Mouse (Mus musculus) R1 (cell line): ENCODE data around the gene Tifa.
"Not testable (repeated sequence)": the region's sequence is repeated elsewhere in the genome, so short reads cannot be mapped to it uniquely, and the experiment has no call there.

Experiments used
- DNase-seq: peaks from one replicate; pipeline ENCODE4 v3.0.0-alpha.2; 2018; ENCODE audit warnings: low read depth, low spot score

Tifa gene

DNA sequence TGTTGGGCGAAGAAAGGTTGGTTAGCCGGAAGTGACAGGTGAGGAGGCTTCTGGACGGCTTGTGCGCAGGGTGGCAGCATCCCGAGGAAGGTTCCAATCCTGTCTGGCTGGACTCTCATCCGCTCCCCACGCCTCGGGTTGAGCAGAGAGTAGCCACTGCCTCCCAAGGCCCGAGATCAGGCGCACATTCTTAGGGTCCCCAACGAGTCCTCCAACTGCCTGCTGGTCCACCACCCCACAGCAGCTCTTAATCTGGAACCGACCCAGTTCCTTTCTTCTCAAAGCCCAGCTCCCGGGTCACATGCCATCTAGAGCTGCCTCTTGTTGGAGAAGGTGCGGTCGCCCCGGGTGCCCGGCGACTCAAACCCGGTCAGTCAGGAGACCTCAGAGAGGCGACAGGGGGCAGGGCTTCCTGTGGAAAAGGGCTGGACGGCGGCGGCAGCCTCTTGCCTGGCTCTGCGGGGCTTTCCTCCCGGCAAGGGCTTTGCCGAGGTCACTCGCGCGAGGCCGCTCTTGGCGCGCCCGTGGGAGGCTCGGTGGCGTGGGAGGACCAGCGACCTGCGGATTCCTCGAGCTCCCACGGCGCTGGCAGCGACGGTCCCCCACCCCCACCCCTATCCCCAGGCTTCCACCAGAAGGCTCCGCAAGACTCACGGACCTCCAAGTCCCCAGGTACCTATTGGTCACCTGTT is at the start of gene Tifa:
TSS of gene Tifa (plus strand) at position 306 of the 692 bp plus-strand sequence.
- DNase-seq, result peak; percentile 13

DNA sequence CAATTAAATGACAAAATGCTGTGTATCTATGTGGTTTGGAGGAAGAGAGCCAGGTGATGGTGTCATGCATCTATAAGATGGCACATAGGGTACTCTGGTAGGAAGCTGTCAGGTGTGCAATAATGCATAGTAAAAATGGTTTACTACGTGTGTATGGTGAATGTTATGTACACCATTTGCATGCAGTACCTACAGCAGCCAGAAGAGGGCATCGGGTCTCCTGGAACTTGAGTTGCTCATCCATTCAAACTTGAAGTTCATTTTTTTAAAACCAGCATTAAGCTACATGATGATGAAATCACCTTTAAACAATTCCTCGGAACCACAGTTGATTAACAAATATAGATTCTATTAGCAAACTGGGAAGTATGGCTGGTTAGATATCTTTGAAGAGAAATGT is 48.1 kb upstream of the Tifa start:
- DNase-seq, result peak; percentile 31

DNA sequence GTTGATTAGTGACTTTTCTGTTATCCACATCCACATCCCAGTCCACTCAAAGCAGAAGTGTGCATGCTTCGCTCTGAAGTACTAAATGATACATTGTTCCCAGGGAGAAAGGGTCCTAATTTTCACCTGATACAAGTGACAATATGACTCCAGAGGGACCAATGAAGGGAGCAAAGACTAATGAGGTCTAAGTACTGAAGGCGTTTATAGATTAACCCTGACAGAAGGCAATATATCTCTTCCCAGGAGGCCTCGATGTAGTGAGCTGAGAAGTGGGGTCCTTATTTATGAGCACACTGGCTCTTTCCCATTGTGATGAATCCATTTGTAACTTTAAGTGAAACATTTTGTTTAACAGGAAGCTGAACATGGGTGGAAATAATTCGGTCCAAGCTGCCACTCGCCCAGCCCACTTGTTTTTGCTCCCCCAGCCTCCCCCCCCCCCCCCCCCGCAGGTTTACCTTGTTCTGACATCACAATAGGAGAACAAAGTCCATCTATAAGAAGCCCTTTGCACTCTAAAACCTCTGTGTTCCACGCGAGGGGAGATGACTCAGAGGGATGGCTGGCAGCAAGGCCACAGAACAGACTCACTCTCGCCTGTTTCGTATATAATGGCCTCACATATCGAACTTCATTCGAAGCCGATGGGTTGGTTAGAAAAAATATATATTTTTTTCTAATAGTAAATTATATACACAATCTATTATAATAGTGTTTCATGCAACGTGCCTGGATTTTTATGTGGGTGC is 45.8 kb upstream of the Tifa start:
- DNase-seq, result no peak

DNA sequence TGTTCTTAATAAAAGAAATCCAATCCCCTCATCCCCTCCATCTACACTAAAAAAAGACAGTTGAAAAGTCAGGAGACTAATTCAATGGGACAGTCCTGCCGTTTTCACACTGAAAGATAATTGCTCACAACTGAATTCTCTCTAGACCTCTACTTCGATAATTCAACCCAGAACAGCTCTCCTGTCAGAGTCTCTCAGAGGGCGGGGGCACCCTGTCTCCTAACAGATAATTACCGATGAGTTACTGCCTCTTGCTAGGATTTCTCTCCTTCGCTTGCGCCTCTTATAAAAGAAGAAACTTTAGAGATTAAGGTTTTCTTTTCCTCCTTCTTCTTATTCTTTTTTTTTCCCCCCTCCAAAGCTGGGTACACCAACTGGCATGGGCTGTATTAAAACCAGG is 44.1 kb upstream of the Tifa start:
- DNase-seq, result no peak

DNA sequence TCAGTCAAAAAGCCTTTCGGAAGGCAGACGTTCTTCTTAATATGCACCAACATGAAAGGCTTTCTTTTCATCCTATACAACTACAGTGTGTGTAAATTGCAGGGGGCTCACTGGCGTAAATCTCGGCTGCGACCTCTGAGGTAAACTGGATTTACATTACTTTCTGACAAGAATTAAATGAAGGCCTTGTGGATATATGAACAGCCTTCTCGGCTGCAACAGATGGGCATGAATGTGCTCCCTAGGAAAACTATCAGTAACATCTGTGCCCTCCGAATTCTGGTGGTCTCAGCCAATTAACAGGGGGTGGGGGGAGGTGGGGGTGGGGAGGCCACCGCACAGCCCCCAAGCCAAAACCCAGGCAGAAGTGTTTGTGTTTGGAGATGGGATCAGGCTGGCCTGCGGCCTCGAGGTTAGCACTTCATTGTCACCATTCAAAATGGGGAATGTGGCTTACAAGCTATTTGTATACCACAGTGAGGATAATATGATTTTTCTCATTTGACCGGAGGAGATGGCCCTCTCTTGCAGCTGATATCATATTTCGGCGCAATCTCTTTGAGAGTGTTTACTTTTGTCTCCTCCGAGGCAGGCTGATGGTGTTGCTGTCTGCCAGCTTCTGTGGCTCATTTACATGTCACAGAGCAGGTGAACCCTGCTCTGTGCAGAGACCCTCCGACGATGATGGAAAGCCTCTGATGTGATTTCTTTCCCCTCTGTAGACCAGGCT is 43.5 kb upstream of the Tifa start:
- no peak for DNase-seq

DNA sequence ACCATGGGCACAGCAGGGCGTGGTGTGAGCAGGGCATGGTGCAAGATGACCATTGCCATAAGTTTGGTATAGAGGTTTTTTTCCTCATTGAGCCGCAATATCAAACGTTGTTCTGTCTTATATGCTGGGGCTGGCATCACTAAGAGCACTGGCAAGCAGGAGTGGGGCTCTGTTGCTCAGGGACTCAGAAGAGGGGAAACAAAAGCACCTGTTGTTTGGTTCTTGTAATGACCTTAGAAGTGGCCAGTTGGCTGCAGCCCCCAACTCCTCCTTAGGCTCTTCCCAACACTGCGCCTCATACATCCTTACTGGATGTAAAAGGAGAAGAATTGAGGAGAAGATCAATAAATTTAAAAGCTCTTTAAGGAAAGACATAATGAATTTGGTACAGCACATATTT is 41.0 kb upstream of the Tifa start:
- DNase-seq, result no peak

DNA sequence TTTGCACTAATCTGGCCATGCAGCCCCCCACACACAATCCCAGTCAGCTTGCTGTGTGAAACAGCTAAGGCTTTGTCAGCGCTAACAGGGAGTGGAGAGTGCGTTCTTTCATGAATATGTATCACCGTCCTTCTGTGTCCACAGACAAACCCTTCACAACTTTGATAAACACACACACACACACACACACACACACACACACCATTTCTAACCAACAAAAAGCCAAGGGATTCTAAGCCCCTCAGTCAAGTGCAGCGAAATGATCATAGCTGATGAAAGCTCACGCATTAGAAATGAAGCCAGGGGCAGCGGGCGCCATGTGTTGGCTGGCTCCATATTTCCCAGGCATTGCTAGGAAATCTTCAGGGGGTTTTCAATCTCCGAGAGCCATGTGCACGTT is 40.3 kb upstream of the Tifa start:
- DNase-seq, result no peak

DNA sequence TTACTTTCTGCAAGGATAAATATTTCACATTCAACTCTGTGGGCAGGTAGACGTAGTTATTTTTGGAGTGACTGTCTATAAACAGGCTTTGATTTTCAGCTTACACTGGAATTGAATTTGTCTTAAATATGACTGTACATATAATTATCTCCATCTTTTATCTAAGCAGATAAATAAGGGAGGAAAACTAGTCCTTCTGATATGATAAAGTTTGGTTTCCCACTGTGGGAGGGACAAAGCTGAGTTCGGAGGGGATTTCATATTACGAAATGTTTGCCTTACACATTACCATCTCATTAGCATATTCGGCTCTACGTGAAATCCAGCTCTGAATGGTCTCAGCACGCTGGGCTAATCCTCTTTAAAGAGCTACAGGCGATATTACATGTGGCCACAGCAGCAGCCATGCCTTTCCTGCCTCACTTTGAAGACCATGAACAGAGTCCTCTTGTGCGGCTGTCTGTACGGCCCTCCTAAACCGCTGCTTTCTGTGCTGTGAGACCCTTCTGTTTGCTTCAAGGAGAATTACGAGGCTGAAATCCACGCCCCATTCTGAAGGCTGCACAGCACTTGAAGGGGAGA is 39.5 kb upstream of the Tifa start:
- no peak for DNase-seq

DNA sequence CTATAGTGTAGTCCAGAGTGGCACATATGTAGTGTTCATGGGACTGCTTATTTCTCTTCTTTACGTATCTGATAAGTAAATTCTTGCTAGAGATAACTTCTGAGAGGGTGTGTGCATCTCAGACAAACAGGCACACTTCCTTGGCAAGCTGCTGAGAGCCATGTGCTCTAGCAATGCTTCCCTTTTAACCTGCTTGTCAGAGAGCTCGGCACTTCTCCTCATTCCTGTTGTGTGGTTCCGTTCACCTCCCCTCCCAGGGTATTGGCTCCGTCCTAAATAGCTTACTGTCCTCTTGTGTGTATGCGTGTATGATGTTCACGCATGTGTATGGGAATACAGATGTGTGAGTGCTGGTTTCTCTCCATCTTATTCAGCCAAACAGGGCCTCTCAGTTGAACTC is 33.1 kb upstream of the Tifa start:
- DNase-seq, result no peak

DNA sequence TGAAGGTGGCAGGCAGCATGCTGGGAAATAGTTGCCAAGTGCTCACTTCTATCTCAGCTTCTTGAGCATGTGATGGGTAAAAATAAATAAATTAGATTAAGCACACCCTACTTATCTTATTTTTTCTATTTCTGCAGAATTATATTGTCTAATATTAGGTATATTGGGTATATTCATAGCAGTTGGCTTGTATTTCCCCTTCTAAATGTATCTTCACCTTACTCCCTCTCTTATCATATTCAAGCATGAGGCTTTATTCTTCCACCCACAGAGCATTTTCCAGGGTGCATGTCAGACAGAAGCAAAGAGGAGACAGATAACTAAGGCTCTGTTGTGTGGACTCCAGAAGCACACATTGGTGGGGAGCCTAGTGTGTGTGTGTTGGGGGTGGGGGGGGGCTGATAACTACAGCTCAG is 31.7 kb upstream of the Tifa start:
- DNase-seq, result no peak

DNA sequence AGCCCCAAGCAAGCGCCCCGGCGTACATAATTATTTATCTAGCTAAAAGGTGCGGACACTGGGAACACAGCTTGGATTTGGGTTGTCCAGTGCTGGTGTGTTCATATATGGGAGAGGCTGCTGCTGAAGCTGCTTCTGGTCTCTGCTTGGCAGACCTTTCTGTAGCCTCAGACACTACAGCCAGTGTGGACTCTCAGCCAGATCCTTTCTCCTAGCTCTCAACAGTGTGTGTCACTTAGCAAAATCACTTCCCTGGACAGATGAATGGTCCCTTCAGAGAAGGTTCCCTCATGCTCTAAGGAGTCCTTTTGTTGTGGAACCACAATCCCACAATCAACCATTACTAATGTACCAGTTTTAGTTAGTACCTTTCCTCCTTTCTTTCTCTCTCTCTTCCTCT is 30.8 kb upstream of the Tifa start:
- DNase-seq, result no peak

DNA sequence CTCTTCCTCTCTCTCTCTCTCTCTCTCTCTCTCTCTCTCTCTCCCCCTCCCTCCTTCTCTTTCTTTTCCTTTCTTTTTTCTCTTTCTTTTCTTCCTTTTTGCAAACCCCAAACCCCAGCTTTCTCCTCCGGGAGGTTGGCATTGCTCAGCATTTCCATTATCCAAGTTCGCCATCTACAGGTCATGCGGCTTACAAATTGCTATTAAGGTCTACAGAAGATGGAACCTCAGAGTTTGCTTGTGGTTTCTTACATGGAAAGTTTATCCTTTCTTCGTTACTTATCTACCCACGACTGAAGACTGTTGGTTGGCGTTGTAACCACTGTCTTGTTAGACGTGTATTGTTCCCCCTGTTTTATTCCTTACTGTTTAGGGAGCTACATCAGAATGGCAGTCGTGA is 30.4 kb upstream of the Tifa start:
- no peak for DNase-seq

DNA sequence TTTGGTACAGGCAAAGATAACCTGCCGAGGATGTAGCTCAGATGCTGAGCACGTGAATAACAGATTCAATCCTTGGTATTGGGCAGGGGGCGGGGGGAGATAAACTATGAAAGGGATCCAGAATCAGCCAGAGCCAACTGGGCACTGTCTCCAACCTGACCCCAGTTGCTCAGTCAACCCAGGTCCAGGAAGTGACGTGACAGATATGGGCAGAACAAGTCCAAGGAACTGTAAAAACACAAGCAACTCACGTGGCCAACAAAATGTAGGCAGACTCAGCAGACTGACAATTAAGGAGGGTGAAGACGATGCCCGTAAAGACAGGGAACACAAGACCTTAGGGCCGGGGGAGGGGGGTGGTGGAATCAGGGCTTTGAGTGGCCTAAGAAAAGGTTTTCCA is 27.2 kb upstream of the Tifa start:
- no peak for DNase-seq

DNA sequence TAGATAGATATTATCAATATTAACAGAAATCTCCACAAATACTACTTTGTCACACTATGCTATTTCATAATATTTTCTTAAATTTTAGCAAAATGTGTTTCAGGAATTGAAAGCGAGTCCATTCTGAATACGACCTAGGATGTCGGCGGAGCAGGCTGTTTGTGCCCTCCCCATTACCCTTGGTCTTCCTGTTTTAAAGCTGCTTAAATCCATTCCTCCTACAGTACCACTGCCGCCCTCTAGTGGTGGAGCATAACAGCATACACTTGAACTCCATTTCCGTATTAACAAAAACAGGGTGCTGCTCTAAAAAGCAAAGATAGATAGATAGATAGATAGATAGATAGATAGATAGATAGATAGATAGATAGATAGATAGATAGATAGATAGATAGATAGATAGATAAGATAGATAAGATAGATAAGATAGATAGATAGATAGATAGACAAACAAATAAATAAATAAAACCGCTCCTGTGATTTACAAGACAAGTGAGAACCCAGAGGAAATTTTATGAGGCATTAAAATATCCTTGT is 26.5 kb upstream of the Tifa start:
- DNase-seq, result peak; percentile 79

DNA sequence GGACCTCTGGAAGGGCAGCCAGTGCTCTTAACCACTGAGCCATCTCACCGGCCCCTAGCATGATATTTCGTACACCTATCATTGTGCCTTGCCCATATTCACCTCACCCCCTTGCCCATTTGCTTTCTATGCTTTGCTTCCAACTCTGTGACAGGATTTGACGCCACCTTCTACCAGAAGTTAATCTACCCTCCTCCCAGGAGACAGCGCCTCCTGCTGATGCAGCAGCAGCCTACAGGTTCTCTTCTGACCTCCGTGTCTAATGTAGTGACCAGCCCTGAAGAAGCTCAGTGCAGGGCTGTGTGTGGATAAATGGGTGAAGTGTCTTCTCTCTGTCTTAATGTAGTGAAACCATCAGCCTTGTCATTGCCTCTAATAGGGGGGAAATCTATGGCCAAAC is 25.1 kb upstream of the Tifa start:
- peak; percentile 48 for DNase-seq

DNA sequence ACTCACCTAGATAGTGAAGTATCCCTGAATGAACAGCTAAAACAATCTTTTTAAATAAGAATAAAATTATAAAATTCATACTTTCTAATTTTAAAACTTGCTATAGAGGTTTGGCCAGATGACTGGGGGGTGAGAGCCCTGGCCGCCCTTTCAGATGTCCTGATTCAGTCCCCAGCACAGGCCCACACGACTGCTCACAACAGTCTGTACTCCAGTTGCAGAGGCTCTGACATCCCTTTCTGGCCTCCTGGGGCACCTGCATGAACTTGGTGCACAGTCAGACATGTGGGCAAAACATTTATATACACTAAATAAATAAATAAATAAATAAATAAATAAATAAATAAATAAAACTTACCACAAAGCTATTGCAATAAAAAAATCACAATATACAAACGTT is 23.6 kb upstream of the Tifa start:
- DNase-seq, result no peak

DNA sequence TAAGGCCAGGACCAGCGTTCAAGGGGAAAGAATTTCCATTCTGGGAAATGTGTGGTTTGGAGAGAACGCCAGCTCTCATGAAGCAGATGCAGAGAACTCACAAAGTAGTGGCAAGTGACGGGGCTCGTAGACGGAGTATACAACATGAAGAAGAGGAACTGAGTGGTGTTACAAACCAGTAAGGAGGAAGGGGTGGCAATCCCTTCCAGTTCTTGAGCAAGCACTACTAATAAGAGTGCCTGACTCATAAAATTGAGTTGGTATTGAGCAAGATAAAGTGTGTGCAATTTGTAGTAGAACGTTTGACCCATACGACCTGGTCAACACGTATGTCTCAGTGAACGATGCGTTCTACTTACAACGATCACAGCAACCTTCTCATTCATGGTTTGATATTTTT is 20.5 kb upstream of the Tifa start:
- DNase-seq, result no peak

DNA sequence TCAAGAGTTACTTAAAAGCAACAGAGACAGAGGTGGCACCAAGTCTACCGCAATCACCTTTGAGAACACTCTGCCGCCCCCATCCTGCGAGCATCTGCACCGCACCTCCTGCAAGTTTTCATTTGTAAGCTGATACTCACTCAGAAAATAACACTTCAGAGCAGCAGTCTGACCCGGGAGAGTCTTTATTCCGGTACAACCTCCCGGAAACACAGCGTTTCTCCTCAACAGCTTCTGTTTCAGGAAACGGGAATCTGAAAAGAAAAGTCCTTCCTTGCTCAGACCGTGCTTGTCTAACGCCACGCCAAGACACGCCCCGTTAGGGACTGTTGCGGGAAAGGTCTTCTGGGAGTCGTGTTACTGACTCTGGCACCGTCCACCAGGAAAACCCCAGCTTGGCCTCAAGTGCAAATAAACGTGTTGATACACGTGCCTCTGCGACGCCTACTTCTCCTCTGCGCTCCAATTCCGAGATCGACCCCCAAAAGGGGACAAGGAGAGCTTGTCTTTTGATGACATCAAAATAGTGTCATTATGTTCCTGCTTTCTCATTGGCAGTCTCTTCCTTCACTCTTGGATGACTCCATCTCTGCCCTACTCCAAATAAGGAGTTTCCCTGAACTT is 9.5 kb upstream of the Tifa start, which contains the start of gene Alpk1:
TSS of gene Alpk1 (minus strand) at position 507 of the 624 bp plus-strand sequence.
- peak; percentile 71 for DNase-seq

DNA sequence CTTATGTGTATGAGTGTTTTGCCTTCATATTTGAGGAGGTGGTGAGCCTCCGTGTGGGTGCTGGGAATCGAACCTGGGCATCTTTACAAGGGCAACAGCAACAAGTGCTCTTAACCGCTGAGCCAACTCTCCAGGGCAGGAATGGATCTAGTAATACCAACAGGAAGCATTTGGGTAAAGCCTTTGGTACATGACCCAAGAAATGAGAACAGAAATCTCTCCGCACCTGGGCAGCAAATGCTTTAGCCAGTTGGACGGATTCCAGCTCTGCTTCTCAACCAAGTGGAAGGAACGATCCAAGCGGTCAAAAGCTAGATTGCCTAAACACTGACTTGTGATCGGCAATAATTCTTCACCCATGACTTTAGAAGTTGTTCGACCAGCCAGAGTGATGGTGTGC is 8.7 kb upstream of the Tifa start:
- DNase-seq, result no peak

DNA sequence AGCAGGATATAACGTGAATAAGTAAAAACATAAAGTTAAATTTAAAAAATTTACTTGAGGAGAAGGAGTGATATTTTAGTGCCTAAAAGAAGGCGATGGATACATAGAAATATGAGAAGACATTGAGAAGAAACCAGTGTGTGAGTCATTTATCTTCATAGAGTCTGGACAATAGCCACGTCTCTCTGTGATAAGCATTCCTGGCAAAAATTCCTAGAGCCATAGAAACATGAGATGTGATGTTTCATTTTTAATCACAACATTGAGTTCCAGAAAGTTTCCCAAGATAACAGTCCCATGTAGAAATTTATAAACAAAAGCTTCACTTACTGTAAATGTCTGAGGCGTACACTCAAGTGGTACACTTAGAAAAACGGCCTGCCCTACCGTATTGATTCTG is 6.7 kb upstream of the Tifa start:
- no peak for DNase-seq

DNA sequence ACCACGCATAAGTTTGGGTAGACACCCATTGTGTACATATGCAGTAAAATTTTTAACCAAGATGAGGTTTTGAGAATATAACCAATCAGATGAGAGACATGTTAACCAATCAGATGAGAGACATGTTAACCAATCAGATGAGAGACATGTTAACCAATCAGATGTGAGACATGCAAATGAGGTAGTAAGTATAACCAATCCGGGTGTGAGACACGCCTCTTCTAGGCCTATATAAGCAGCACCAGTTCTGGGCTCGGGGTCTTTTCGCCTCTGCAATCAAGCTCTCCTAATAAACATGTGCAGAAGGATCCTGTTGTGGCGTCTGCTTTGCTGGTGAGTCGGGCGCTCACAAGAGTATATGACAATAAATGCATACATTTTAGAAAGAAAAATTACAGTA is 5.9 kb upstream of the Tifa start:
- DNase-seq, result not testable (repeated sequence)

DNA sequence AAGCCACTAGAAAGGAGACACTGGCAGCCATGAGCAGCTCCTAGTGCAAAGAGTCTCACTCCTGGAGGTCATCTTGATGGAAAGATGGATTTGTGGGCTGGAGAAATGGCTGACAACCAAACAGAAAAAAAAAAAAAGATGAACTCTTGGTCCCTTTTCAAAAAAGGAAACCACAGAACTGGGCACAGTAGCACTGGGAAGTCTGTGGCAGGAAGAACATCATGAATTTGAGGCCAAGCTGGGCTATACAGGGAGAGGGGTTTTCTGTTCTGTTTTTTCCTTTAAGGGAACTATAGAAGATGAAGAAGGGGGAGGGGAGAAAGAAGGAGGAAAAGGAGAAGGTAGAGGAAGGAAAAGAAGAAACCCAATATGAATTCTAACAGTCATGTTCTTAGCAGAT is 2.6 kb upstream of the Tifa start:
- DNase-seq, result no peak
